Mouse (Mus musculus) left cerebral cortex, postnatal 25 days (tissue): ENCODE measurements around the gene Gjd3. TPM values are rescaled to one million over a fixed set of nuclear protein-coding genes. Genes with fewer than 3 reads are reported as not detected.
"Not testable (repeated sequence)": the region's sequence is repeated elsewhere in the genome, so short reads cannot be mapped to it uniquely, and the experiment has no call there.

ENCODE experiments used
- DNase-seq, 2 experiments: peaks; one replicate each; pipeline ENCODE4 v3.0.0; 2022; ENCODE audit warnings: low spot score in 2 of 2, mixed read lengths in 1 of 2
- intact Hi-C: fragments of 180-260 bp; cut with DNase I; formaldehyde crosslinking; loops from one replicate; pipeline ENCODE4 v1.15.1; 2025
- total RNA-seq, 2 experiments: library from RNA; stranded (reverse); gene quantifications; 2 replicates each; pipeline ENCODE4 v1.2.3; 2021

The Gjd3 gene
- total RNA-seq = 1 to 10 TPM; 2.9 to 3.0 TPM

DNA sequence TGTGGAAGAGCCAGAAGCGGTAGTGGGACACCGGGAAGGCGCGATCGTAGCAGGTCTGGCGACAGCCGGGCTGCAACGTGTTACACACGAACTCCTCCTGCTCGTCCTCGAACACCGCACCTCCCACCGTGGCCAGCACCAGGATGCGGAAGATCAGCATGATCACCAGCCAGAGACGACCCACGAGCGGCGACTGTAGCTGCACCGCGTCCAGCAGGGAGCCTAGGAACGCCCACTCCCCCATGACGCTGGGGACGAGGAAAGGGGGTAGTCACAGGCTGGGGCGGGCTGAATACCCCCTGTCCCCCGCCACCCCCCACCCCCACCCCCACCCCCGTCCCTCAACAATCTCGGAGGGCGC lies at the start of gene Gjd3:
TSS of gene Gjd3 (minus strand) at position 244 of the 361 bp plus-strand sequence.
- no peak for DNase-seq
- intact Hi-C loops = loop anchor here (5.0 to 10.0 kb wide), 3 partner anchors 55 to 1322 kb away; no protein-coding TSS in a partner anchor

- DNase-seq = no peak
- intact Hi-C loops = no loop called here
Observed at GRCm38 (mm10) chr11:99026899-99027440, 44.2 kb upstream of the Gjd3 start.

GRCm38 (mm10) chr11:99025878-99026277 lies 43.1 kb upstream of the Gjd3 start:
- no peak for DNase-seq
- intact Hi-C loops = no loop called here

GRCm38 (mm10) chr11:99024468-99025134 lies 41.8 kb upstream of the Gjd3 start:
- intact Hi-C loops = no loop called here
- DNase-seq = no peak

- intact Hi-C loops = no loop called here
- peak; percentile 97 to 99 for DNase-seq
Observed at GRCm38 (mm10) chr11:99023500-99024467, 41.0 kb upstream of the Gjd3 start, which contains the start of gene Top2a. TSS of gene Top2a (minus strand) at chr11:99024189.

DNA sequence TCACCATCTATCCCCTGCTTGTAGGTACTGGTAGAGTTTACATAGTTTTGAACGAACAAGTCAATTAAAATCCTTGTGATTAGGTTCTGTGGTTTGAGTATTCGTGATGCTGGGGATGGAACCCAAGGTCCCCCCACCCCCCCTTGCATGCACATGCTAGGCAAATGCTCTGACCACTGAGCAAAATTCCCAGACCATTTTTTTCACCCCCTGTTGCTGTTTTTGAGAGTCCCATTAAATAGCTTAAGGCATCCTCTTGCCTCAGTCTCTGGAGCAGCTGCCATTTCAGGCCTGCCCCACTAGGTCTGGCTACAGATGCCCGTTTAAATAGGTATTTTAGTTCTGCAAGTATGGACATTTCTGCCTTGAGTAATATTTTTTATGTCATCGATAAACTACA lies 40.3 kb upstream of the Gjd3 start:
- DNase-seq = no peak
- intact Hi-C loops = no loop called here

DNA sequence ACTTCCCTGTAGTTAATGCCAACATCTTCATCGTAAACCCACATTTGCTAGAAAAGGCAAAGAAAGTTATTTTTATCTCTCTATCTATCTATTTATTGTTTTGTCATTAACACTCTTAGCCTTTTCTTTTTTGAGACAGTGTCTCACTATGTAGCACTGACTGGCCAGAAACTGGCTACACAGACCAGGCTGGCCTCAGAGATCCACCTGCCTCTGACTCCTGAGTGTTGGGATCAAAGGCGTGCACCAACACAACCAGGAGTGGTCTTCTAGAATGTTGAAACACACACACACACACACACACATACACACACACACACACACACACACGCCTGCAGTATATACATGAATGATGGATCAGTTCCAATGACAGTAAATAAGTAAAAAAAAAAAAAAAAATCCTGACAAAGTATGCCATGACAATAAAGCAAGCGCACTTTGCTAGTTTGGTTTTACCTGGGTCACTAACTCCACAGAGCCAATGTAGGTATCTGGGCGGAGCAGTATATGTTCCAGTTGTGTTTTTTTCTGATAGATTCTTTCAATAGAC lies 39.6 kb upstream of the Gjd3 start:
- no peak for DNase-seq
- intact Hi-C loops = no loop called here

DNA sequence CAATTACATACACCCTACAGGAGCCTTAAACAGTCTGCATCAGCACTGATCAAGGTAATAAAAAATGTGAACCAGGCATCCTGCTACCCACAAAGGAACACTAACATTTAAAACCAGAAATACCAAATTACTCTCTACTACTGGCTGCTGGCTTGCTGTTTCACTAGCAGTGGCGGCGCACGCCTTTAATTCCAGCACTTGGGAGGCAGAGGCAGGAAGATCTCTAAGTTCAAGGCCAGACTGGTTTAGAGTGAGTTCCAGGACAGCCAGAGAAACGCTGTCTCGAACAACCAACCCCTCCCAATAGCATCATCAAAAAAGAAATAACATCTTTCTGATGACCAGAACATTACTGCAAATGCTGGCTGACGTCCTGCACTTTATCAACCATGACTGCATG lies 37.0 kb upstream of the Gjd3 start:
- intact Hi-C loops = no loop called here
- no peak for DNase-seq

- intact Hi-C loops = no loop called here
Observed at GRCm38 (mm10) chr11:99013856-99014255, 31.0 kb upstream of the Gjd3 start.

DNA sequence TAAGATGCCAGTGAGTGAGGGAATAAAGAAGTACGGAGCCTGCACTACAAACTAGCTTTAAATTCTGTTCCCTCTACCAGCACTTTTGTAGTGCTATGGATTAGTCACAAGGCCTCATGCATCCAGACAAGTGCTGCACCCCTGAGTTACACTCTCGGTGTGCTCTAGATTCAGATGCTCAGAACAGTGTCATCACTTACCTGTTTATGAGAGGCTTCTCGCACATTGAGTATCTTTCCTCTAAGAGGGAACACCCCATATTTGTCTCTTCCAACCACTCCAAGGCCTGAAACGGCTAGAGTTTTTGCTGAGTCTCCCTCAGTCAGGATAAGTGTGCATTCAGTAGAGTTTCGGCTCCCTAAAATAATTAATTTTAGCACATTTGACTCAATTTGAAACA lies 27.9 kb upstream of the Gjd3 start:
- intact Hi-C loops = no loop called here
- DNase-seq = no peak

More at GRCm38 (mm10) chr11:99013856-99014255, 31.0 kb upstream of the Gjd3 start:
- no peak for DNase-seq

DNA sequence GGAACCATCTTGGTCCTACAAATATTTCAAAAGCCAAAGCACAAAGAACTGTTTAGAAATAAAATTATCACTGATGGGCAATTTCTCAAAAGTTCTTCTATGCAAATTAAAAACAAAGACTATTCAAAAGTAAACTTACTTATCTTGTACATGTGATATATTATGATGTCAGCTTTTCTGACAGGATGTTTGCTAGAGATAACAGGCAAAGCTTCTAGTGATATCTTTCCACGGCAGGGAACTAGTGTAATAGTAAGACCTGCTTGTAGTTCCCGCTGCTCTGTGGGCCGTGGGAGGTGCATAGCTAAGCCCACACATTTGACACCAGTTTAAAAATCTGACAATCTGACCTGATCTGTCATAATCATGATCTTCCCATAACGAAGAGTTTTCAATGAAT lies 27.3 kb upstream of the Gjd3 start:
- intact Hi-C loops = no loop called here

GRCm38 (mm10) chr11:99006788-99007187 lies 24.0 kb upstream of the Gjd3 start:
- no peak for DNase-seq
- intact Hi-C loops = no loop called here

More for the DNA sequence above, 27.3 kb upstream of the Gjd3 start:
- no peak for DNase-seq

DNA sequence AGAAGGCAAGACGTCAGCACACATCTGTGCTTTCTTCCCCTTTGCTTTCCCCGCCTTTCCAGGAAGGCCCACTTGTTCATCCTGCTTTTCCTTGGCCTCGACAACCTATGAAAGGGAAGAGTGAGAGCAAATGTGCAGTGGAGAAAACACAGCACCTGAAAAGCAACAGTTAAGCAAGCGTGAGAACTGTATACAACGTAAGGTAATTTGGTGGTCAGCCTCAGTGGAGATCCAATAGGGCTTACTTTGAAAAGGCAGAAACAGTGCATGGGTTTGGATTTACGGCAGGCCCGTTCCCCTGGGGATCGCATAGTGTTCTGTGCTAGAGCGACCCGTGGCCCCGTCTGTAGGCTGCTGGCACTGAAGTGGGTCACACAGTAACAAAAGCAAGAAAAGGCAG lies 16.4 kb upstream of the Gjd3 start:
- intact Hi-C loops = no loop called here
- DNase-seq = no peak

DNA sequence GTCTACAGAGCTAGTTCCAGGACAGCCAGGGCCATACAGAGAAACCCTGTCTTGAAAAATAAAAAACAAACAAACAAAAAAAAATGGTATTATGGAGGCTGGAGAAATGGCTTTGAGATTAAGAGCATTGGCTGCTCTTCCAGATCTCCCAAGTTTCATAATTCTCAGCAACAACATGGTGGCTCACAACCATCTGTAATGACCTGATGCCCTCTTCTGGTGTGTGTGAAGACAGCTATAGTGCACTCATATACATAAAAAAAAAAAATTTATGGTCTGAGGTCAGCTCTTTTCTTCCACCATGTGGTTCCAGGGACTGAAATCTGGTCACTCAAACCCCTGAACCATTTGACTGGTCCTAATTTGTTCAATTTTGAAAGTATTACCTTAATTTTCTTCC lies 16.0 kb upstream of the Gjd3 start:
- intact Hi-C loops = no loop called here
- no peak for DNase-seq

GRCm38 (mm10) chr11:98997659-98998058 lies 14.8 kb upstream of the Gjd3 start:
- DNase-seq = no peak
- intact Hi-C loops = no loop called here

DNA sequence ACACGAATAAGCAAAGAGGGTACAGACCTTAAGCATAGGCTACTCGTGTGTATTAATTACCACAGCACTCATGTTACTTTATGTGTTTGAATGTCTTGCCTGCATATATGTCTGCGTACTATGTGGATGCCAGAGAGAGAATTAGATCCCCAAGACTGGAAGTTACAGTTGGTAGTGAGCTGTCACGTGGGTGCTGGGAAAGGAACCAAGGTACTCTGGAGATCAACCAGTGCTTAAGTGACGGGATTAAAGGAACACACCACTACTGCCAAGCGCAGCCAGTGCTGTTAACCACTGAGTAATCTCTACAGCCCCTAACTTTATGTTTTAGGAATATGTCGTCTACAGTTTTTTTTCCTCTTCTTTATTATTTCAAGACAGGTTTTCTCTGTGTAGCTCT lies 13.2 kb upstream of the Gjd3 start:
- intact Hi-C loops = no loop called here
- no peak for DNase-seq

GRCm38 (mm10) chr11:98990866-98991265 lies 8.1 kb upstream of the Gjd3 start:
- intact Hi-C loops = no loop called here
- no peak for DNase-seq

- not testable (repeated sequence) for DNase-seq
- intact Hi-C loops = loop anchor here (10.0 kb wide), 2 partner anchors 307 to 1317 kb away; no protein-coding TSS in a partner anchor
Observed at GRCm38 (mm10) chr11:98988260-98988659, 5.4 kb upstream of the Gjd3 start.

GRCm38 (mm10) chr11:98985542-98985941 lies 2.7 kb upstream of the Gjd3 start:
- intact Hi-C loops = loop anchor here (10.0 kb wide), 2 partner anchors 309 to 1319 kb away; no protein-coding TSS in a partner anchor
- DNase-seq = no peak

DNA sequence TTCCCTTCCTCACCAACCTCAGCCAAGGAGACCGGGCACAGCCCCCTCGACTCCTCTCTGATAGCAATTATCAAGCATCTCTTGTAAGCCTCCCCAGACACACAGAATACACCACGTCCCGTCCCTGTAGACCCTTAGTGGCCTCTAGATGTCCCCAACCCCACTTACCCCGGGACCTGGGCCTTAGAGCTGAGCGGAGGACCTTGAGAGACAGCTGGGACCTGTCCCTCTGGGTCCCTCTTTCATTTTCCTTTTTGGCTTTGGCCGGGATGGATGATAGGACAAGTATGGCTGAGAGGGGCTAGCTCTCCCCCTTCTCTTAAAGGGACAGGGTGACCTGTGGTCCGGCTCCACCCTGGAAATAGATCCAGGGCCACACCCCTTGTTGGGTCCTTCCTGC lies 735 bp upstream of the Gjd3 start:
- DNase-seq = no peak
- intact Hi-C loops = loop anchor here (5.0 to 10.0 kb wide), 3 partner anchors 54 to 1321 kb away; no protein-coding TSS in a partner anchor
